Mouse (Mus musculus) retina, embryonic 14.5 days (tissue): ENCODE results near the gene Arap2.
"Not testable (repeated sequence)": the region's sequence is repeated elsewhere in the genome, so short reads cannot be mapped to it uniquely, and the experiment has no call there.

ENCODE experiments used
- DNase-seq: peaks from one replicate; pipeline ENCODE4 v3.0.0-alpha.2; 2015; ENCODE audit warnings: low spot score

Gene Arap2

DNA sequence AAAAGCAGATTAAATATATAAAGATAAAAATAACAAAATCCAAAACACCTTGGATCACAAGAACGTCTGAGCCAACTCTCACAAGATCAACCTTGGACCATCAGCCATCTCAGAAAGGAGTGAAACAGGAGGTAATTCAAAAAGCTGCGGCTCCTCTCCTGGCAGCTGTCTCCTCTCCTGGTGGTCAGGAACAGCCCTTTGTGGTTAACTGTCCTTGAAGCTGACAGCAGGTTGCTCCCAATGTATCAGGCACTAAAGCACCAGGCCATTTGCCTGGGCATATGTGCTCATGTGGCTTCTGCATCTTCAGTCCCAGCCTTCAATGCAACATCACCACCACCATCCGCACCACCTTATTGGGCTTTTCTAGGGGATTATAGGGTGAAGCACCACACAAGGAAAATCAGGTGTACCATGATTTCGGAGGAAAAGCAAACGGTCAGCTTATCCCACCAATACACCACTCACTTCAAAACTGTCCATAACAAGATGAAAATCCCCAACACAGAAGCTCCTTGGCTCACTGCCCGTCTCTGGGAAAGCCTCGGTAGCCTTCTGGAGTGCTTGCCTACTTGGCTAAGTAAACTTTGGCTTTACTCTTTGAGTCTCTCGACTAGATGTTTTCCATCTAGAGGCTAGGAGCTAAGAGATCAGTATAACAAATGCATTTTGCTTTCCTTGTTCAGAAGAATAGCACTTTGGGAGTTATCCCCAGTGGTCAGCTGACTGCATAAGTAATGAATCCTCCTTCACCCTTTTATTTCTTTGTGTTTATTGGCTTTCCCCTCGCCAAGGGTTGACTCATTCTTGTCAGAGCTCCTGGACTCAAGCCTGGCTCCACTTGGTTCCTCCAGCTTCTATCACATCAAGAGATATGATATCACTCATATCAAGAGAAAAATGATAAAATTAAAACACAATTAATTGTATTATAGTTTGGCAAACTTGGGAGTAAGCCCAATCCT is 26.2 kb downstream of the Arap2 start:
- DNase-seq = no peak

GRCm38 (mm10) chr5:62730573-62730972 is 35.4 kb downstream of the Arap2 start:
- DNase-seq = not testable (repeated sequence)

- no peak for DNase-seq
Observed at GRCm38 (mm10) chr5:62725551-62725950, 40.4 kb downstream of the Arap2 start.

DNA sequence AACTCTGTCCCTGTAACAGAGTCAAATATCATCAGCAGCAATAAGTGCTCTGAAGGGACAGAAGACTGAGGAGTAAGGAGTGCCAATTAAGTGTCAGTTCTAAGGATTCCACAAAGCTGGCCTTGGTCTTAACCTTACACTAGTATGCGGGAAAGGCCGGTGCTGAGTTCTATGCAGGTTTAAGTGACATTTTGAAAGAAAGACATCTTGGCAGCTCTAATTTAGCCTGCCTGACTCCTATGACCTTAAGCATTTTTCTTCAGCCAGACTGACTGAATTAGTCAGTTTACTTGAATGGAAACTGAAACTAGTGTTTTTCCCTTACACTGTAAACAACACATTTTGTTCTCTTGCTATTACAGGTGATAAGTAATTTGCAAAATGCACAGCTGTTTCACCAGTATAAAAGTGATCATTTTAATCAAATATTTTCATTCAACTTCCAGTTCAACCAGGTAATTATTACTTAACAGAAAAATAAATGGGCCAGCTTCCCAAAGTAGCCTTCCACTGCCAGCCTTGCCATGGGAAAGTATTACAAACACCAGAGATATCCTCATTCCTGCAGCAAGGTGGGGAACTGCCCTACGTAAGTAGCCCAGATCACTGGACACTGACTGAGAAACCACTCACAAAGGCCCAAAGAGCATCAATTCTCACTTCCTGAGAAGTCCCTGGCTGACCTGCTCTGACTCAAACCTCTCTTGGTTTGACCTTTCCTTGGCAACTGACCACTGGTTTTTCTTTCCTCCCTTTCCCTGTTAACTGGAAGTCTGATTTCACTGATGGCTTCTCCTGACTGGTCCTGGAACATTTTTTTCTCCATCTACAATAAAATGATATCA is 42.5 kb downstream of the Arap2 start:
- no peak for DNase-seq

DNA sequence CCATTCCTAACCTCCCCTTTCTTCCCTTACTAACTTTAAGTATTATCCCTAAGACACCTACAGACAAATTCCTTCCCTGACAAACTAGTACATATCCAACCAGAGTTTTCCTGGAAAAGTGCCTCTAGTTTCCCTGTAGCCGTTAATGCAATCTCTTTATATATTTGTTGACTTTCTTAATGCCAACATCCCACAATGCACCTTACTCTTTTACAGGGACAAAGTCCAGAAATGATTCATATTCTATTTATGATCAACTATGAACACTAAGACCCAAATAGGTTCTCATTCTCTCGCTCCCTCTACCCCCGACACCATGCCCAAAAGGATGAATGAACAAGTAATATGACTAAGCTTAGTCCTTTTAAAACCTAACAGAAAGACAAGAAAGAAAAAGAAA is 49.5 kb downstream of the Arap2 start:
- no peak for DNase-seq

GRCm38 (mm10) chr5:62715977-62716376 is 50.0 kb downstream of the Arap2 start:
- no peak for DNase-seq

- DNase-seq = no peak
Observed at GRCm38 (mm10) chr5:62715436-62715835, 50.5 kb downstream of the Arap2 start.

- no peak for DNase-seq
Observed at GRCm38 (mm10) chr5:62710955-62711354, 55.0 kb downstream of the Arap2 start.

GRCm38 (mm10) chr5:62706900-62707299 is 59.1 kb downstream of the Arap2 start:
- peak; percentile 82 for DNase-seq

- DNase-seq = no peak
Observed at GRCm38 (mm10) chr5:62689965-62690364, 76.0 kb downstream of the Arap2 start.

- DNase-seq = no peak
Observed at GRCm38 (mm10) chr5:62683751-62684150, 82.2 kb downstream of the Arap2 start.

GRCm38 (mm10) chr5:62683207-62683606 is 82.8 kb downstream of the Arap2 start:
- DNase-seq = no peak

DNA sequence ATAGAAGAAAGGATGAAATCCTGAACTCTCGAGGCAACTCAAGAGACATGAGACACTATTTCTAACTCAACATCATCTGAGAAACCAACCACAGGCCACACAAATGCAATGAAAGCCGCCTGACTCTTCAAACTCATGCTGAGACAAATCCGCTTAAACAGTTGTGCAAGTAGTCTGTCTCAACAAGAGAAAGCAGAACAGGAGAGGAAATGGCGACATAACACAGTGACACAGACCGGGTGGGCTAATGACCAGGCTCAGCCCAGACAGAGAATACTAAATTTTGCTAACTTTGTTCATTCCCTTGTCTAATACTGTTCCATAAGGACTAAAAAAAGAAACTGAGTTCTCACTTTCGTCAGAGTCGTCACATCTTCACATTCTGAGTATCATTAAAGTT is 88.6 kb downstream of the Arap2 start:
- no peak for DNase-seq

- no peak for DNase-seq
Observed at GRCm38 (mm10) chr5:62672736-62673436, 93.1 kb downstream of the Arap2 start.

DNA sequence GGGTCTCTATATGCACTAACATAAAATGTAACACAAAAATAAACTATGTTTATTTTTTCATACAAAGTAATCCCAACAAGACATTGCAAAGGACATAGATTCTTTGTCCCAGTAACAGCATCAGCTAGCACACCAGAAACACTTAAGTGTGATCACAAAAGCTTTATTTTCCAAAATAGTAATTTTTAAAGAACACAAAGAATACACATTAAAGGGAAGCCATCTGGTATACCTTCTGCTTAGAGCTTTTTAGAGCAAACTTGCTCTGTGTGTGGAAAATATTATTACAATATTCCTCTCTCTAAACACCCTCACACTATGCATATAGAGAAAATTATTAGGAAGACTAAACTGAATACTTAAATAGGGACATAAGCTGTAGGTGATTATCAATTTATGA is 100.6 kb downstream of the Arap2 start:
- DNase-seq = no peak

- DNase-seq = no peak
Observed at GRCm38 (mm10) chr5:62664847-62665246, 101.1 kb downstream of the Arap2 start.

DNA sequence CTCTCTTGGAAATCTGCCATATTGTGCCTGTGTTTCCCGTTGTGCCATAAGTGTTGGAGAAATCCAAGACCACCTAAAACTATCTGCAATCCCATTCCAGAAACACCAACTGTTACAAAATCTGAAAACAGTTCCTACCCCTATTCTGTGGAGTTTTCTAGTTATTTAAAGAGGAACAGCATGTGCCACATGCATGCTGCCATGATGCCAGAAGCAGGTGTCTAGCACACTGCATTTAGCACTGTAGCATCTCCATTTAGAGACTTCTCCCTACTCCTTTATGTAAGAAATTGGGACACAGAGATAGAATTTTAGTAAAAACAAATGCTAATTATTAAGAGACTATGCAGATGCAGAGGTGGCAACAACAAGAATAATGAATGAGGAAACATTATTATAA is 102.8 kb downstream of the Arap2 start:
- no peak for DNase-seq

DNA sequence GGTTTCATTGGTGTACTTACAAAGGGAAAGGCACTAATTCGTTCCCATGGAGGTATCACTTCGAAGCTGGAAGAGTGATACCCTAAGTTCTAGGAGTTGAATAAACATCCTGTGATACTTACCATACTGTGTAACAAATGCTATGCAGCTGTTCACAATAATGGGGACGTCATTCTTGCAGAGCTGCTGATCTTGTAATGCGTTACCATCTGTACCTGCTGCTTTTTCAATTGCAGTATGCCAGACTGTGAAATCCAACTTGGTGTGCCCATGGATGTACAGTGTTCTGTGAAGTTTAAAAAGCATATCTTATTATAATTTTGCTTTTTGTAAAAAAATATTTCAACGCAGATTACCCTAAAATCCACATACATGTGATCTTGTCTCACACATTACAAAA is 112.0 kb downstream of the Arap2 start:
- no peak for DNase-seq

DNA sequence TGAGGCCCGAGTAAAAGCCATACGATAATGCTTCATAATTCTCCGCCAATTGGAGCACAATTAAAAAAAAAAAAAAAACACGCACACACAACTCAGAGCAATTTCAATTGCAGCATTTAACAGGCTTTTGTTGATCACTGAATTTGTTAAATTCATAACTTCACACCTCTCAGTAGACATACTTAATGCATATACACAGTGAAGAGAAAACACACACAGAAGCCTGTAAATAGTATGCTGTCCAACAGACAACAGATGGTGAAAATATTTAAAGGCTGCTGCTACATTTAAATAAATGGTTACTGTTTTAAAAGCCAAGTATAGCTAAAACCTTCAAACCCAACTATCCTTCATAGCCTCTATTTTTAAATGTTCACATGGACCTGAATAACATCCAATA is 123.6 kb downstream of the Arap2 start:
- no peak for DNase-seq

DNA sequence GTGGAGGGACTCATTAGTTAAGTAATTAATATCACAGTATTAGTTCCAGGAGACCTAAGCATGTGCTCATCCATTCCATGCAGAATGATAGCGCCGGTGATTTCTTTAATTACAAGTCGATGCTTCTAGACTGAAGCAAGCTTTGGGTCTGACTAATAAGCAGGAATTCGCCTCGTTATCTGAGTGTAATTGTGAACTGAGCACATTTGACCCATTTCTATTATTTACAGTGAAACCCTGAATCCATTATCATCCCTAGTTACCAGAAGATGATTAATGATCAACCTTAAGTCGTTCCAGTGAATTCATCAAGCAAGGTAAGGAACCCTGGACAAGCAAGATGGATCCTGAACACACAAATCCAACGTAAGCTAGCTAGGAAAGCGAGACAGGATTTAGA is 125.5 kb downstream of the Arap2 start:
- peak; percentile 70 for DNase-seq

DNA sequence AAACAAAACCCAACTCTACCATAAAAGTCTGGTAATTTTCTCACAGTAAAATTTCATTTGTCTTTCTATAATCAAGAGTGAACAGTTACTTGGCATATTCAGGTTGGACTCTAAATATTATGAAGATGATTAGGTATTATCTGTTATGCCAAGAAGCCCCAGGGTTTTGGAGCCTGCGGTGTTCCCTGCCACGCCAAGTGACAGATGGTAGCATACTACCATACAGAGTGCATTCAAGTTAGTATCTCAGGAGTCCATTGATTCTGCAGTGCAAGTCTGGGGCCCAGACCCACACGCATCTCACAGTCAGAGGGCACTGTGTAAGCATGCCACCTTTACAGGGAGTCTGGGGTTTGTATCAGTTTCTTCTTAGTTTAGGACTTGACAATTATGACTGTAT is 129.6 kb downstream of the Arap2 start:
- no peak for DNase-seq

DNA sequence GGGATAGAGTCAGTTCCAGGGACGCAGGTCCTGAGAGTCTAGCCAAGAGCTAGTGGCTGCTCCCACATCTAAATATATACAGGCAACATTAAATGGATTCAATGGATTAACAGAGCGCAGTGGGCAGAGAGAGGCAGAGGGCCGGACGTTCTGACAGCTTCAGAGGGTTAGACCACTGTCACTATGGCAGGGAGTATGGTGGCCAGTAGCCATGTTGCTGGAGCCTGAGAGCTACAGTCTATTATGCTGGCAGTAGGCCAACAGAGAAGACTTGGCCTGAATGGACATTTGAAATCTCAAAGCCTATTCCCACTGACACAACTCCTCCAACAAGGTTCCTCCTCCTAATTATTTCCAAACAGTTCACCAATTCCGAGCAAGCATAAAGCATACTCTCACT is 137.1 kb downstream of the Arap2 start:
- DNase-seq = no peak
